ENCODE assay signal across 16 mouse cellular contexts in genomic region chr2:151715526-151715925, GRCm38 (mm10). TPM values are rescaled to one million over a fixed set of nuclear protein-coding genes. Genes with fewer than 3 reads are reported as not detected.
"Had no signal": no experiment of that assay in that cellular context is flagged by ENCODE, and none has a peak within 500 bp of the region (broad histone marks: within the 10 kb centered on the region; RNA-seq: fewer than 3 reads in every experiment).

No protein-coding gene starts in this region.

- DNase-seq: kidney, adult 8-10 months; kidney, postnatal 10 days; kidney, postnatal 36 days; lung, adult 18-20 months; lung, postnatal 10 days; lung, postnatal 36 days; retina, postnatal 1 day; spleen, adult 18-20 months; thymus, adult 18-20 months; thymus, postnatal 36 days had no signal

- ATAC-seq: intestine, postnatal 0 days; liver, embryonic 12.5 days; midbrain, embryonic 13.5 days; midbrain, embryonic 16.5 days had no signal

RNA-seq across cellular contexts. Expression of gene Tmem74b, which starts 13.7 kb away (rescaled TPM):
- total RNA-seq: monocyte, adult 5-6 weeks; neutrophil, adult 5-6 weeks had no signal

RNA-seq across cellular contexts. Expression of gene Rad21l, which starts 47.2 kb away (rescaled TPM):
- total RNA-seq: monocyte, adult 5-6 weeks; neutrophil, adult 5-6 weeks had no signal
